8 mouse cellular contexts compared by ENCODE assay signal in the genomic region with DNA sequence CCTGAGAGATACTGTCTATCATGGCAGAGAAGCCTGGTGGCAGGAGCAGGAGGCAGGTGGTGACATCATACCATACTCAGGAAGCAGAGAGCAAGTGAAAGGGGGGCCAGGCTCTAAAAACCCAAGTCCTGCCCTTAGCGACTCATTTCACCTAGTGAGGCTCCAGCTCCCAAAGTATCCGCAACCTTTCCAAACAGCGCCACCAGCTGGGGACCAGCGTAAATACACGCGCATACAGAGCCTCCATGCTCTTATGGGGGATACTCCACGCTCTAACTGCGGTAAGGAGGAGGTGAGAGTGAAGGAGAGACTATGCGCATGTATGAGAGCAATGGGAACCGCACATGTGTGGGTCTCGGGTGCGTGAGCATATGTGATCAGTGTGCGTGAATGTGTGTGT. TPM values are rescaled to one million over a fixed set of nuclear protein-coding genes. Genes with fewer than 3 reads are reported as not detected.
A peak's percentile ranks its signal among the peaks of the same experiment; 100 is the strongest.
DNase-seq lines count a peak whose midpoint lies in the region; ATAC-seq lines count a peak whose summit lies in the region.

No protein-coding gene starts in this region.

- DNase-seq in cerebellum, postnatal 10 days = peak; percentile 72 to 84
- no peak for DNase-seq in cerebellum, adult 9-11 months
- DNase-seq in layer of hippocampus, adult 11-12 months (ENCODE audit: low spot score) = peak; percentile 12
- no peak for DNase-seq in layer of hippocampus, adult 9-10 months (ENCODE audit: low spot score)
- DNase-seq in adrenal gland, postnatal 10 days = peak; percentile 61
- peak; percentile 7 for DNase-seq in lung, postnatal 36 days
- DNase-seq in thymus, postnatal 25 days = peak; percentile 11

- peak; percentile 51 to 56 for ATAC-seq in hematopoietic stem cell, adult 5-6 weeks (replicated peaks in 1 of 2; ENCODE audit: insufficient read depth in 1 of 2, low FRiP score in 2 of 2, low TSS enrichment in 1 of 2, low read depth in 1 of 2, poor library complexity in 2 of 2, severe bottlenecking in 2 of 2)

RNA-seq across cellular contexts. Expression of gene Rxrg, which starts 39.9 kb away (rescaled TPM):
- total RNA-seq in adrenal gland, postnatal 10 days (2021) = 10 to 100 TPM; 19.2 to 28.1 TPM
- not detected in 2 replicates for total RNA-seq in hematopoietic stem cell, adult 5-6 weeks (2017)

RNA-seq across cellular contexts. Expression of gene Lmx1a, which starts 51.0 kb away (rescaled TPM):
- total RNA-seq in adrenal gland, postnatal 10 days (2021) = under 1 TPM; 0.15 to 0.21 TPM
- total RNA-seq in hematopoietic stem cell, adult 5-6 weeks (2017) = not detected in 2 replicates

Comparison
In these comparisons a context has a peak if more than half of its experiments do, and no peak if none do; other contexts are left out.
1. DNase-seq: peak in cerebellum, postnatal 10 days (2 of 2), layer of hippocampus, adult 11-12 months (single experiment), adrenal gland, postnatal 10 days (single experiment), lung, postnatal 36 days (single experiment) and thymus, postnatal 25 days (single experiment); none in cerebellum, adult 9-11 months (single experiment) and layer of hippocampus, adult 9-10 months (single experiment).
2. RNA of gene Rxrg, which starts 39.9 kb away (total RNA-seq): 19.2 to 28.1 TPM in adrenal gland, postnatal 10 days; not detected in hematopoietic stem cell, adult 5-6 weeks; every median in the first group is over 10 times any median in the second.